Mouse (Mus musculus): Measurements from ENCODE around the gene Lsm3.
"Not testable (repeated sequence)": the region's sequence is repeated elsewhere in the genome, so short reads cannot be mapped to it uniquely, and the experiment has no call there.

Gene Lsm3

DNA sequence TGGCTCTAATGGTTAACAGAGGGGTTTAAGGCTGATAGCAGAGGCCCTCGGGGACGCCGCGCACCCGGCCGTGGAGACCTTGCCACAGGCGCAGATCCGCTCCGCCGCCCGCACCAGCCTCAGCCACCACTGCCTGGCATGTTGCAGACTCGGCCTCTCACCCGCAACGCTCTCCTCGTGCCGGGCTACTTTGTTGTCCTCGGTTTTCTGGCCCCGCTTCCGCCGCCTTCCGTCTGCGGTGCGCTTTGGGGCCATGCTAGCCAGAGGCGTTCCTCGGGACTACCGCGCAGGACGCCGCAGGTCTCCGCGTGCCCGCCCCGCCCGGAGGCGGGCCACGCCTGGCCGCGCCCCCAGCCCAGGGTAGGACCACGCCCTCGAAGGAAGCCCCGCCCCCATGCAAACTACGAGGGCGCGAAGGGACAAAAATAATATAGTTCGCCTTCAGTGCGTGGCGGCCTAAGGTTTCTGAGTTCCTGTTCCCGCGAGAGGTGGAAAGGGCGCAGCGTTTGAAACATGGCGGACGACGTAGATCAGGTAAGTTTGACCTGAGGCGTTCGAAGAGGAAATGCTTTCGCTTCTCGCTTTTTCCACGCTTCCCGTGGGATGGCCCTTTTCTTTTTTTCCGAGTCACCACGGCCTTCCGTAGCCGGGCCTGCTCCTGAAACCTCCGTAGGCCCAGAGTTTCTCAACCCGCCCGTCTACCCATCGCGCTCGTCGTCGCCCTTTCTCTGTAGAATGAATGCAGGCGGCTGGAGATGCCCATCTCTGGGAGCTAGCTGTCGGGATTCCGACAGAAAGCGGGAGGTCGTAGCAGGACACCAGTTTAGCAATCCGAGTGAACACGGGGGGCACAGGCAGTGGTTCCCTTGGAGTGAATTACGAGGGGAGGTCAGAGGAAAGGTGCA lies at the start of gene Lsm3, which contains the start of gene Xpc:
TSS of gene Lsm3 (plus strand) at position 384 of the 905 bp plus-strand sequence.
TSS of gene Xpc (minus strand) at position 344 of the 905 bp plus-strand sequence.
- DNase-seq: peak; percentile 97

DNA sequence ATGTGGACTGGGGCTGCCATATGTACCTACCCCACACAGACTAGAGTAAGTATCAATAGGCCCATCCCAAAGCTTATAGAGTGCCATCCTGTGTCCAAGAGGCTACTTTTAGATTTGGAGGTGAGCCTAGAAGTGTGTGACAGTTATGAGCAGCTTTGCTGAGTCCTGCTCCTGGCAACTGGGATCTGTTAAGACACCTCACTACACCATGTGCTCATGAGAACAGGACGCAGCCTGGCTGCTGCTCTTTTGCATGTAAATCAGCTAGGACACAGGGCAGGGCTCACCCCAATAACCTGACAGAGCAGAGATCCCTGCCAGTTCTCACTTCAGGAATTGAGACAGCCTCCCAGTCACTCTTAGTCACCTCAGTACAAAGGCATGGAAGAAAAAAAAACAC lies 48.6 kb upstream of the Lsm3 start:
- DNase-seq: no peak

GRCm38 (mm10) chr6:91470712-91471111 lies 45.0 kb upstream of the Lsm3 start:
- DNase-seq: no peak

DNA sequence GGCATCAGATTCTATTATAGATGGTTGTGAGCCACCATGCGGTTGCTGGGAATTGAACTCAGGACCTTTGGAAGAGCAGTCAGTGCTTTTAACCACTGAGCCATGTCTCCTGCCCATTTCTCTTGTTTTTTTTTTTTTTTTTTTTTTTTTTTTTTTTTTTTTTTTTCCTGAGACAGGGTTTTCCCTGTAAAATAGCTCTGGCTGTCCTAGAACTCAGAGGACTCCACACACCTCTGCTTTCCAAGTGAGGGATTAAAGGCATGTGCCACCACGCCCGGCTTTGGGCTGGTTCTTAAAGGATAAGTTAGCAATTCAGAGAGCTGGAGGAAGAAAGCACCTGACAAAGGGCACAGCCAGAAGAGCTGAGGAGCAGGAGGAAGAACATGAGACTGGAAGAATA lies 44.3 kb upstream of the Lsm3 start:
- DNase-seq: not testable (repeated sequence)

DNA sequence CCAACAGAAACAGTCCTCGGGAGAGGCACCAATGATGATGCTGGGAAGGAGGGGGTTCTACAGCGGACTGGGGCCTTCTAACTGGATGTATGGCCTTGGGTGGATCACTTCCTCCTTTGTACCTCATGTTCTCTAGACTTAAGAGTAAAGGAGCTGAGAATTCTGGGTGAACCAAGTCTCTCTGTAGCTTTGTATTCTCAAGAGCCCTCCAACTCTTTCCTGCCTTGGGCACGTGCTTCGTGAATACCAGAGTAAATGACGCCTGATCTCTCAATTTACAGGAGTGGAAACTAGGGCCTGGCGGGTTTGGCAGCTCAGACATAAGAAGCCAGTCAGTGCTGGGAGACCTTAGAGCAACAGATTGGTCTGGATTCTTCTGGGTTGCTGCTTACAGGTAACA lies 43.4 kb upstream of the Lsm3 start:
- DNase-seq: peak in 1 of 2 experiments; percentile 44

GRCm38 (mm10) chr6:91472868-91473804 lies 42.6 kb upstream of the Lsm3 start, which contains the start of the genes Chchd4 and Tmem43:
Chchd4 (minus strand) TSS chr6:91473546.
Tmem43 (plus strand) TSS chr6:91473703.
- DNase-seq: peak; percentile 100

DNA sequence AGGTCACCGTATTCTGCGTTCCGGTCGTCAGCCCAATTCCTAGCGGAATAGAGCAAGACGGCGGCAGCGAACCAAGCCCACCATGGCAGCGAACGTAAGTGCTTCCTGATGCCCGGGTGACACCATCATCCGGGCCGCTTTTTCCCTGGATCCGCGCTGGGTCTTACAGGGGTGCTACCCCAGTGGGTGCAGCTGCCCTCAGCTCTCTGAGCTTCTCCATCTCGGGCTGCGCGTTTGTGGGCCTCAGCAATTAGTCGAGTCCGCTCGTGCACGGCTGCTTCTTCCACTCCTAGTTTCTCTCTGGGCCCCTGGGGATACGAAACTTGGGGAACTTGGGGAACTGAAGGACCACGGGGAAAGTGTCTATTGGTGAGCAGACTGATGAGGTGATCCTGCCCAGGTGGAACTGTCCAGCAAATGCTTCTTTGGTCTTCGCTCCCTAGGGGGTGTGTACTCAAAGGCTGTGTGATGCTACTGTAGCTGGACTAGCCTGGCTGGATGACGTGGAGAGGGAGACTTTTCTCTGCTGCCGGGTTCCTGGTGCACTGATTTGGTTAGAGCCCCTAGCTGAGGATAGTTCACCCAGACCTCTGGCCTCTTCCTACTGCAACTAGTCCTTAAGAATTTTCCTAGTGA lies 41.8 kb upstream of the Lsm3 start:
- DNase-seq: peak in 1 of 2 experiments; percentile 17

DNA sequence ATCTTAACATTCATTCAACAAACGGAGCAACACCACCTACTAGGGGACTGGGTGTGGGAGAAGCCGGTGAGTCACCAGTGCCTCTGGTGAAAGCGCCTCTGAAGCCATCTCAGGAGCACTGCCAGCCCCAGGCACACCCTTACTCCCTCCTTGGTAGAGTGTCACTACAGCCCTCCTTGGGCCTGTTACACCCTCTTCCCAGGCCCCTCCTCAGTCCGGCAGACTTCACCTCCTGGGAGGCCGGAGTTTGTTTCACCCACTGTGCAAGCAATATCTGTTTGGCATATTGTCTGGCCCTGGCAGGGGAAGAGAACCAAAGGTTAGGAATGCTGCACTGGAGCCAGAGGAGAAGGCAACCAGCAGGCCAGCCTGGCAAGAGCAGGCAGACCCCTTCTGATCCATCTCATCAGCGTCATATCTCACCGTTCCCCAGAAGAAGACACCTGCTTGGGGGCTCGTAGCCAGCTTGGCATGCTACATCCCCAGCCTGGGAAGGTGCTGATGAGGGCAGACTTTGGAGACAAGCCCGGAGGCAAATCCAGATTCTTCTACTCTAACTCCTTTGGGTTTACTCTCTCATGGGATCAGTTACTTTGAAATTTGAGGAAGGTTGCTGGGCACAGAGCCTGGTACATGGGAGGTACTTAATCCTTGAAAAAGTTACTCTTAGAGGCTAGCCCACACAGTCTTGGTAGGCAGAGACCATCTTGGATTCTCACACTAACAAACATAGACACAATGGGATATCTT lies 41.1 kb upstream of the Lsm3 start:
- DNase-seq: peak; percentile 54 to 66

DNA sequence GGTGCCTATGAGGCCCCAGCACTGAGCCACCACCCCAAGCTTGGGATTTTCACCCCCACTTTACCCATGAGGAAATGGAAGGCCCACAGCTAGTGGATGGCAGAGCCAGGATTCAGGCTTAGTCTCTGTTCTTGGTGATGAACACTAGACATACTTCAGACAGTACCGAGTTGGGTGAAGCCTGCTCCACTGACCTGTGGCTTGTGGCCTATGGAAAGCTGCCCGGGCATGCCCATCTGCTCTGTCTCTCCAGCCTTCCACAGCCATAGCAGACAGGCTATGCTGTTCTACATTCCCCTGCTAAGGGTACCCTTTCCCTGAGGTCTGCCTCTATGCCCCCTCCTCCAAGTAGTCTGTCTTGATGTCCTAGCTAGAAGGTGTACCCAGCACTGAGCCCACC lies 39.2 kb upstream of the Lsm3 start:
- DNase-seq: no peak

- peak in 1 of 2 experiments; percentile 63 for DNase-seq
Observed at GRCm38 (mm10) chr6:91483371-91483770, 32.4 kb upstream of the Lsm3 start.

DNA sequence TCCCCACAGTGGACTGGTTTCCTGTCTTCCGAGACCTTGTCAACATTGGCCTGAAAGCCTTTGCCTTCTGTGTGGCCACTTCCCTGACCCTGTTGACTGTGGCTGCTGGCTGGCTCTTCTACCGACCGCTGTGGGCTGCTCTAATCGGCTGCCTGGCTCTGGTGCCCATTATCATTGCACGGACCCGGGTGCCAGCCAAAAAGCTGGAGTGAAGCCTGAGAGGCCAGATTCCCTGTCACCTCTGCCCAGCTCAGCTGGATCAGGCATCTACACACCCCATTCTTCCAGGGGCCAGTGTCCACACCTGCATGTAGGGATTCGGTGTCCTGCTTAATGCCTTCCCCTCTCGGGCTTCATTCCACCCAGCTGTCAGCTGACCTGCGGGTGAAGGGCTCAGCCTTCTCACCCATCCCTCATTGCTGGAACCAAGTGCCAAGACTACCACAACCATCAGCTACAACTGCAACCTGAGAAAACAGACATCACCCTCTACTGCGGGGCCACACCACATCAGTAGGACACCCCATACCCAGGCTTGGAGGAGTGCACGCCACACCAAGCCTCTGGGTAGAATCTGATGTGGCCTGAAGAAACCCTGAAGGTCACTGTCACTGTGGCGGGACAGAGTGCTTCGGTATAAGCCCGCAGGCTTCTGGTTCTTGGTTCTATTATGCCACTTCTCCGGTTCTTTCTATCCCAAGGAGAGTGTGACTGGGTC lies 28.8 kb upstream of the Lsm3 start:
- DNase-seq: no peak

DNA sequence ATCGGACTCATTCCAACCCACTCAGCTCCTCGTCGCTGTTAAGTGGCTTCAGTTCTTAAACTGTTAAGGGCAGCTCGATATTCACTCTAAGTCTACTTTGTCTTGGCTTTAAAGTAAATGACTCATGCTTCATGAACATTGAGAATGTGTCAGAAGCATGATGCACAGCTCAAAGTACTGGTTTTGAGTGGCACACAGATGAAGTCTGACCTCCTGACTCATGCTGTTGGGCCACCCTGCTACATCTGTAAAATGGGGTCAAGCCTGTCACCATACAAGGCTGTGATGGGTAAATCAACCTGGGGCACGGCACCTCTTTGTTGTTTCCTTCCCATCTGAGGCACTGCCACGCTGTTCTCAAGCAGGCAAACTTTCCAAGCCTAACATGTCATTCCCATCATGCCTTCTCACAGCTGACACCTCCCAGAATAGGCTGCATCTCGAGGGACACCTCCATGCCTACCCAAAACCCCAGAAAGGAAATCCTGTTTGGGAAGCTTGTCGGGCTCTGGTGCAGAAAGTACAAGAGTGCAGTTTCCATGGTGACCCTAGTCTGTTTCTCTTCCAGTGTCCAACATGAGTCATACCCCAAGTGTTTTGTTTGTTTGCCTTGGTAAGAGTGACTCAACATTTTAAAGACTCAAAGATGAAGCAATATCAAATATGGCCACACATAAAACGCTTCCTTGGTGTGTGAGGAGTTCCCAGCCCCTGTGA lies 27.1 kb upstream of the Lsm3 start:
- peak; percentile 59 to 82 for DNase-seq

GRCm38 (mm10) chr6:91489872-91490271 lies 25.9 kb upstream of the Lsm3 start:
- DNase-seq: no peak

DNA sequence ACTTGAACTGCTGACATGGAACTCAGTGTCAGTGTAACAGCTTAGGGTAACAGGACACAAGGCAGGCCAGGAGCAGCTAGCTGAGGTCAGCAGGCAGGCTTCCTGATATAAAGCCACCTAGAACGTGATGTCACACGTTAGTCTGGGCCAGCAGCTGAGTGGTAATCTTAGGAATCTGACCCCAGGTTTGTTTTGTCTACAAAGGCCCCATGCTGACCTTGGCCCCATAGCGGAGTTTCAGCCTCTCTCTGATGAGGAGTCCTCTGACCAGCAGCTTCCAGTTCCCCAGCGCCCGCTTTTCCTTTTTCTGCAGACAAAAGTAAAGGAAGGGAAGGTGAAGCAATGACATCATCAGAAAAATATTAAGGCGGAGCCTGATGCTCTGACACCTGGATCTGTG lies 24.7 kb upstream of the Lsm3 start:
- peak in 1 of 2 experiments; percentile 28 for DNase-seq

GRCm38 (mm10) chr6:91493053-91493452 lies 22.7 kb upstream of the Lsm3 start:
- DNase-seq: no peak

- DNase-seq: no peak
Observed at GRCm38 (mm10) chr6:91494526-91494925, 21.2 kb upstream of the Lsm3 start.

GRCm38 (mm10) chr6:91503302-91503701 lies 12.4 kb upstream of the Lsm3 start:
- no peak for DNase-seq

- no peak for DNase-seq
Observed at GRCm38 (mm10) chr6:91506036-91506435, 9.7 kb upstream of the Lsm3 start.

DNA sequence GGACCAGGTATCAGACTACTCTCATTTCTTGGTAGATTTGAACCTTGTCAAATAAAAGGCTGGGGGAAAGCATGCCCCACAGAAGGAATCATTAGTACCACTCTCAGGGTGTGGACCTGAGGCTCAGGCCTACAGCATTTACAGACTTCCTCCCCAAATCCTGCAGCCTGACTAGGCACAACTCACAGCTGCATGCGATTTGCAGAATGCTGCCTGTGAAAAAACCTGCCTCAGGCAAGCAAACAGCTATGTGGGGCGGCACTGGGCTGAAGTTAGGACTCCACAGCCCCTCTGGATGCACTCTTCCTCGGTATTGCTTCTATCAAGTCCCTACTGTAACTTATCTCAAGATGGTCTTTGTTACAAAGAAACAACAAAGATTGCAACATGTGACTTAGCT lies 7.7 kb upstream of the Lsm3 start:
- DNase-seq: no peak

DNA sequence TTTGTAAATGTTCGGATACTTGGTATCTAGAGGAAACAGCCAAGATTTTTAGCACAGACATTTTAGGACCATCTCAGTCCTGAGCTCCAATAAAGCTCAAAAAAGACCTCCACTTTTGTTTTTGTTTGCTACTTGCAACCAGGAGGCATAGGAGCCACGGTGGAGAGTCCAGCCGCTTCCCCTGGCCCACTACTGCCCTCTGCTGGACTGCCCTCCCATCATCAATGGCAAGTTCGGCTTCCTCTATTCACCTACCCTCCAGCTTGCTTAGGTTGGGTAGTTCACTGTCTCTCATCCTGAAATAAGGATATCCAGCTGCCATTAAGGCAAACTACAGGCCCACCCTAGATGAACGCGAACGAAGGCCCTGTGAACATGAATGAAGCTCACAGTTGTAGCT lies 6.4 kb upstream of the Lsm3 start:
- DNase-seq: peak; percentile 68 to 80

GRCm38 (mm10) chr6:91510211-91510610 lies 5.5 kb upstream of the Lsm3 start:
- DNase-seq: no peak
